Mouse (Mus musculus) left cerebral cortex, adult 18-20 months (tissue): Measurements from ENCODE around the gene Clcnka. TPM values are rescaled to one million over a fixed set of nuclear protein-coding genes. Genes with fewer than 3 reads are reported as not detected.

Source experiments
- DNase-seq, 2 experiments: peaks; one replicate each; pipeline ENCODE4 v3.0.0; 2021 to 2022; ENCODE audit warnings: low spot score in 2 of 2, mixed read lengths in 1 of 2
- microRNA-seq, 2 experiments: library from miRNA; unstranded; fragments of <30 nt; microRNA quantifications; one replicate each; pipeline ENCODE4 v1.2.0; 2021
- total RNA-seq, 2 experiments: library from RNA; stranded (reverse); gene quantifications; 2 replicates each; pipeline ENCODE4 v1.2.3; 2021

Gene Clcnka
- total RNA-seq, 2 experiments from 2014 or later = not detected

DNA sequence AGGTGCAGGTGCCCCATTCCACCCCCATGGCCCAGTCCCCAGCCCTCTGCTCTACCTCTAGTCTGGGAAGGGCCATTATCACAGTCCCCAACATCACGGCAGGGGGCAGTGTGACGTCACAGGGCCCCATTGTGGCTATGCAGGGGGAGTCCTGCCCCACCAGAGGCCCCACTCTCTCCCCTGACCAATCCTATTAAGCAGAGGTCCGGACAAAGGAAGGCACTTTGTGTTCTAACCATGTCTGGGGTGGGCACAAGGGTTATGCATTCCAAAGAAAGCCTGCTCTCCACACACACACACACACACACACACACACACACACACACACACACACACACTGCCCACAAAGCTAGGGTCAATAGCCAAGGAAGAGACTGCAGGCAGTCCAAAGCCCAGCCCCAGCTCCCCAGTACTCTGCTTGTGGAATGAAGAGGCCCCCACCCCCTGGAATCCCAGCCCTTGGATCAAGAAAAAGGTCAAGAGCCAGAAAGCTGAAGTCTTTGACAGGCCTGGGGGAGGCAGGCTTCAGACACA, 63.2 kb downstream of the Clcnka start:
- no peak for DNase-seq

DNA sequence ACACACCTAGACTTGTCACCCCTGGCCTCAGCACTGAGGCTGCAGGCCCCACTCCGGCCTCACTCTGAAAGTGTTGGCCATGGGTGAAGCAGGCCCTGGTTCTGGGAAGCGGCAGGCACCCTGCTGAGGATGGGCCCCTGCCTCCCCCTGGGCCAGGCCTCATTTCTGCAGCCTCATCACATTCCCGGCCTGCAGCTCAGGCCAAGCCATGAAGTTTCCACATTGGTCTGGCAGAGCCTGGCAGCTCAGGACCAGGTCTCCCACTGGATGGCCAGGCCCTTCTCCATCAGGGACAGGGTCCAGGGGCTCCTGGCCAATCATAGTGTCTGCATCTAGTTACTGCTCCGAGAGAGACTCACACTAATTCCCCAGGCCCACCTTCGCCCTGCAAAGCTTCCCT, 63.8 kb downstream of the Clcnka start:
- no peak for DNase-seq

Small RNA genes lying within 50 kb of the gene (microRNA-seq; reads per million reads assigned to microRNA genes)
- 0 reads per million in 2 experiments for gene Gm25690

Other genes starting within 250 kb of the Clcnka start
- 1 to 10 TPM; 3.6 to 4.3 TPM for gene Rsg1, start 184.8 kb downstream of the Clcnka start, total RNA-seq
- gene Arhgef19, start 159.2 kb downstream of the Clcnka start, total RNA-seq = 10 to 100 TPM; 17.9 to 21.2 TPM
- 1 to 10 TPM; 1.3 to 1.5 TPM for gene Epha2, start 97.5 kb downstream of the Clcnka start, total RNA-seq
- gene Fam131c, start 30.5 kb downstream of the Clcnka start, total RNA-seq = 1 to 10 TPM; 4.2 to 4.3 TPM
- not detected for gene Clcnkb, start 17.3 kb upstream of the Clcnka start, total RNA-seq
- gene Hspb7, start 22.1 kb upstream of the Clcnka start, total RNA-seq = under 1 TPM; 0.16 to 0.46 TPM
- gene Srarp, start 37.4 kb upstream of the Clcnka start, total RNA-seq = 1 to 10 TPM; 2.3 to 4.9 TPM
- gene Zbtb17, start 45.9 kb upstream of the Clcnka start, total RNA-seq = 10 to 100 TPM; 38.8 to 47.7 TPM
- 10 to 100 TPM; 58.4 to 60.6 TPM for gene Spen, start 139.9 kb upstream of the Clcnka start, total RNA-seq
- 1 to 10 TPM; 1.4 to 1.6 TPM for gene Fblim1, start 207.4 kb upstream of the Clcnka start, total RNA-seq
- under 1 TPM; 0.53 to 0.63 TPM for gene Tmem82, start 219.9 kb upstream of the Clcnka start, total RNA-seq
- 1 to 10 TPM; 3.9 to 4.1 TPM for gene Slc25a34, start 225.1 kb upstream of the Clcnka start, total RNA-seq